Mouse (Mus musculus) kidney, adult 2 months (tissue): ENCODE results near the gene Agxt2. TPM values are rescaled to one million over a fixed set of nuclear protein-coding genes. Genes with fewer than 3 reads are reported as not detected.
A peak's percentile ranks its signal among the peaks of the same experiment; 100 is the strongest.

Experiments used
- DNase-seq: peaks from one replicate; pipeline ENCODE4 v3.0.0; 2021
- H3K27ac ChIP-seq: fragments of 200-500 bp; 2 replicates; pipeline ENCODE4 v1.5.1; 2012; ENCODE audit warnings: low read depth, low read length, control low read depth, inconsistent platforms; ENCODE audit not compliant: insufficient read depth
- H3K27me3 ChIP-seq: fragments of 200-500 bp; replicated peaks from 2 replicates; pipeline ENCODE4 v1.6.1; 2012; ENCODE audit warnings: mild to moderate bottlenecking, moderate library complexity, low read length, inconsistent platforms; ENCODE audit not compliant: control insufficient read depth, insufficient read depth
- H3K36me3 ChIP-seq: fragments of 200-500 bp; 2 replicates; pipeline ENCODE4 v1.6.1; 2012; ENCODE audit warnings: mild to moderate bottlenecking, moderate library complexity, low read length, inconsistent platforms; ENCODE audit not compliant: control insufficient read depth, insufficient read depth
- H3K4me1 ChIP-seq: fragments of 200-500 bp; 2 replicates; pipeline ENCODE4 v1.6.1; 2011; ENCODE audit warnings: low read length; ENCODE audit not compliant: control insufficient read depth, insufficient read depth
- H3K4me3 ChIP-seq: fragments of 200-500 bp; 2 replicates; pipeline ENCODE4 v1.5.1; 2011; ENCODE audit warnings: mild to moderate bottlenecking, low read depth, low read length, control low read depth; ENCODE audit not compliant: insufficient read depth
- CTCF ChIP-seq: fragments of 200-500 bp; conservative IDR thresholded peaks from 2 replicates; pipeline ENCODE4 v1.5.1; 2011; ENCODE audit warnings: low read depth, mild to moderate bottlenecking, control low read depth, low read length, moderate library complexity, mixed read lengths; ENCODE audit not compliant: insufficient read depth, insufficient read length
- POLR2A ChIP-seq: fragments of 200-500 bp; IDR thresholded peaks from one replicate; pipeline ENCODE4 v1.6.1; 2011; ENCODE audit warnings: low read depth, low read length, control low read depth
- whole genome bisulfite sequencing: fragments of 180-500 bp; shearing (Covaris S2); methylation state at CpG from one replicate; pipeline ENCODE4 v1.1.7; 2018; 5-methylcytosine and 5-hydroxymethylcytosine counted together
- polyA plus RNA-seq: library from polyadenylated mRNA; depleted of rRNA; stranded (reverse); fragments of >200 nt; gene quantifications from 2 replicates; pipeline ENCODE4 v1.2.3, GENCODE M21; 2012

The Agxt2 gene
- polyA plus RNA-seq, 1 experiment: 56.3 TPM

DNA sequence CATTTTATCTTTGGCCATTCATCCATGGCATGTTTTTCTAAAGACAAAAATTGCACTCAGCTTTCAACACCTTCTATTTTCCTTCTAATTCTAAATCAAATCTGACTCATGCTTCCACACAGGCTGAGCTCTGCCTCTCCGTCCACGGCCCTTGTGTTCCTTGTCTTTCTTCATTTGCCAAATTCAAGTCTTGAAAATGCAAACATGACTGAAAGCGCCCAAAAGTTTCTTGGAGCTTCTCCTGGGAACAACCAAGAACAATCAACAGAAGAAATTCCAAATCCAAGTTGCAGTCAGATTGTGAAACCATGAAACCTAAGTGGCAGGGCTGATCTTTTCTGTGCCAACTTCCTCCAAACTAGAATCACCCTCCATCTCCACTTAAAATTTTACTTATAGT lies 19.7 kb upstream of the Agxt2 start:
- H3K27me3 ChIP-seq: no peaks in the 10 kb centered on the region
- DNase-seq: no peak

GRCm38 (mm10) chr15:10347044-10347443 lies 11.3 kb upstream of the Agxt2 start:
- H3K4me3 ChIP-seq: no peak overlapping the region
- TF ChIP-seq CTCF (no peak), POLR2A (no peak)
- peak; percentile 47 for DNase-seq
- H3K4me1 ChIP-seq: peaks cover 11% of the 10 kb centered on the region; the same call in 1 of the 2 replicates
- no peaks in the 10 kb centered on the region for H3K36me3 ChIP-seq
- WGBS: 42% methylated on average over 6 of the region's 6 CpGs
- H3K27me3 ChIP-seq: no peaks in the 10 kb centered on the region
- H3K27ac ChIP-seq: no peak overlapping the region

More for the DNA sequence above, 19.7 kb upstream of the Agxt2 start:
- H3K4me1 ChIP-seq: no peaks in the 10 kb centered on the region
- no peaks in the 10 kb centered on the region for H3K36me3 ChIP-seq
- TF ChIP-seq POLR2A (no peak), CTCF (no peak)
- 78% methylated on average over 3 of the region's 3 CpGs for WGBS
- no peak overlapping the region for H3K4me3 ChIP-seq
- H3K27ac ChIP-seq: no peak overlapping the region

GRCm38 (mm10) chr15:10366331-10366730 lies 8.0 kb downstream of the Agxt2 start:
- TF ChIP-seq POLR2A (no peak), CTCF (no peak)
- 0 out of 2 replicates have a peak, but pooled peaks cover 3% of the 10 kb centered on the region for H3K4me1 ChIP-seq
- H3K27ac ChIP-seq: no peak overlapping the region
- no peaks in the 10 kb centered on the region for H3K36me3 ChIP-seq
- no peak overlapping the region for H3K4me3 ChIP-seq
- H3K27me3 ChIP-seq: no peaks in the 10 kb centered on the region
- no peak for DNase-seq
- 71% methylated on average over 2 of the region's 2 CpGs for WGBS

- Histone ChIP-seq H3K36me3 (no peaks in the 10 kb centered on the region), H3K4me1 (no peaks in the 10 kb centered on the region), H3K27me3 (no peaks in the 10 kb centered on the region), H3K27ac (no peak overlapping the region), H3K4me3 (no peak overlapping the region)
- TF ChIP-seq CTCF (no peak), POLR2A (no peak)
- DNase-seq: no peak
- WGBS: 75% methylated on average over 3 of the region's 3 CpGs
Observed at GRCm38 (mm10) chr15:10375404-10375803, 17.1 kb downstream of the Agxt2 start.

- TF ChIP-seq CTCF: no peak
- TF ChIP-seq POLR2A: no peak
- H3K4me3 ChIP-seq: no peak overlapping the region
- no peaks in the 10 kb centered on the region for H3K4me1 ChIP-seq
- no peak for DNase-seq
- no peaks in the 10 kb centered on the region for H3K36me3 ChIP-seq
- H3K27ac ChIP-seq: no peak overlapping the region
- H3K27me3 ChIP-seq: no peaks in the 10 kb centered on the region
- WGBS: 85% methylated on average over 4 of the region's 4 CpGs
Observed at GRCm38 (mm10) chr15:10378338-10378959, 20.1 kb downstream of the Agxt2 start.

- no peak overlapping the region for H3K27ac ChIP-seq
- 81% methylated on average over 3 of the region's 3 CpGs for WGBS
- no peaks in the 10 kb centered on the region for H3K27me3 ChIP-seq
- DNase-seq: no peak
- no peaks in the 10 kb centered on the region for H3K4me1 ChIP-seq
- no peak overlapping the region for H3K4me3 ChIP-seq
- TF ChIP-seq CTCF (no peak), POLR2A (no peak)
- H3K36me3 ChIP-seq: no peaks in the 10 kb centered on the region
Observed at GRCm38 (mm10) chr15:10379757-10380458, 21.6 kb downstream of the Agxt2 start.

- no peaks in the 10 kb centered on the region for H3K4me1 ChIP-seq
- 77% methylated on average over 2 of the region's 2 CpGs for WGBS
- TF ChIP-seq CTCF (no peak), POLR2A (no peak)
- H3K27ac ChIP-seq: no peak overlapping the region
- DNase-seq: no peak
- H3K27me3 ChIP-seq: no peaks in the 10 kb centered on the region
- no peak overlapping the region for H3K4me3 ChIP-seq
- no peaks in the 10 kb centered on the region for H3K36me3 ChIP-seq
Observed at GRCm38 (mm10) chr15:10387263-10387662, 28.9 kb downstream of the Agxt2 start.
